Mouse (Mus musculus): Measurements from ENCODE around the gene Usf2. TPM values are rescaled to one million over a fixed set of nuclear protein-coding genes. Genes with fewer than 3 reads are reported as not detected.
"Not testable (repeated sequence)": the region's sequence is repeated elsewhere in the genome, so short reads cannot be mapped to it uniquely, and the experiment has no call there.

Gene Usf2
- polyA plus RNA-seq, 1 experiment from 2014 or later, result 29.7 TPM

DNA sequence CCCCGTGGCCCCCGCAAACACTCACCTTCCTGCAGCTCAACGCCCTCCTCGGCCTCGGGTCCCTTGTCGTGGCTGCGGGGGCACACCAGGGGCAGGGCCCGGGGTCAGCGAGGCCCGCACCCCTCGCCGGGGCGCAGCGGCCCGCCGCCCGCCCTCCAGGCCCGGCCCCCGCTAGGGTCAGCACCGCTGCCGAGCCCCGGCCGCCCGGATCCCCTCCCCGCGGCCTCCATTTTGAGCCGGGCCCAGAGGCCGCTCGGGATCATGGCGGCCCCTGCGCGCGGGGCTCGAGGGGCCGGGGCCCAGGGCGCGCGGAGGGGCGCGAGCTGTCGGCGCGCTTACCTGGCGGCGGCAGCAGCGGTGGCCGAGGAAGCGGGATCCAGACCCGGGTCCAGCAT, 249 bp downstream of the Usf2 start:
- peak overlapping the region; percentile 92 for H3K4me2 ChIP-seq (replicated peaks)

DNA sequence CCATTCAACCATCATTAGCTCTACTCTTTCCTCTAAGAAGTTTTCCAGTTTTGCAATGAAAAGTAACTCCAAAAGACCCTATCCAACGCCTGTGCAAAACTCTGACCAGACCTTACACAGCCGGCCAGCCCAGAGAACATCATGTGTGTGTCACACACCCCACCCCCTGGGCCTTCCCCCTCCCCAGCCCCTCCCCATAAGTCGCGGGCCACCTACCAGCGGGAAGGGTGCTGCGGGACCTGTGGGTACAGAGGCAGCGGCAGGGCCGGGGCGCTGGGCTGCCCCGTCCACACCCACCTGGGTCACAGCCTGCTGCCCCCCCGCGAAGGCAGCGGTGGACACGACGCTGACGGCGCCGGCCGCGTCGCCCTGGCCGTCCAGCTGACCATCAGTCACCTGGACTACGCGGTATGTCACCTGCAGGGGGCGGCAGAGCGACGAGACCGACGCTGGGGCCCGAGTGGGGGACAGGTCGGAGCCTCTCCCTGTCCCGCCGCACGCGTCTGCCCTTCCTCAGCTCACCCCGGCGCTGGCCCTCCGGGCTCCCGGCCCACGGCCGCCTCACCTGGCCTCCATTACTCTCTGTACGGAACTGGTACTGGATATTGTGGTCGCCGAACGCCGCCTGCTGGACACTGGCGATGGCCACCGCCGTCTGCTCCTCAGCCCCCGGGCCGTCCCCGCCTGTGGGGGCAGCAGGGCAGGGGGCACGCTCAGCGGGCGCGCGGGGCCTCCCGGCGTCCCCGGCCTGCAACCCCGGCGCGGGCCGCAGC, 833 bp downstream of the Usf2 start:
- H3K27ac ChIP-seq, result peak overlapping the region; percentile 99
- peak overlapping the region; percentile 100 for H3K4me3 ChIP-seq
- no peaks in the 10 kb centered on the region for H3K9me3 ChIP-seq (replicated peaks)
- H3K27me3 ChIP-seq, result no peaks in the 10 kb centered on the region
- peaks cover 48% of the 10 kb centered on the region for H3K36me3 ChIP-seq
- peak overlapping the region; percentile 92 for H3K4me2 ChIP-seq (replicated peaks)
- H3K4me1 ChIP-seq, result peaks cover 27% of the 10 kb centered on the region
- WGBS, result under 1% methylated on average over 50 of the region's 64 CpGs
- H3K9ac ChIP-seq, result peak overlapping the region; percentile 100
- peak; percentile 64 for ATAC-seq (ENCODE audit: low FRiP score)

More for the DNA sequence above, 249 bp downstream of the Usf2 start:
- Histone ChIP-seq H3K27ac (peak overlapping the region; percentile 99), H3K4me1 (peaks cover 27% of the 10 kb centered on the region), H3K27me3 (no peaks in the 10 kb centered on the region), H3K9me3 (replicated peaks) (no peaks in the 10 kb centered on the region), H3K36me3 (peaks cover 43% of the 10 kb centered on the region), H3K9ac (peak overlapping the region; percentile 100), H3K4me3 (peak overlapping the region; percentile 100)
- peak; percentile 41 for ATAC-seq (ENCODE audit: low FRiP score)
- under 1% methylated on average over 29 of the region's 49 CpGs for WGBS

DNA sequence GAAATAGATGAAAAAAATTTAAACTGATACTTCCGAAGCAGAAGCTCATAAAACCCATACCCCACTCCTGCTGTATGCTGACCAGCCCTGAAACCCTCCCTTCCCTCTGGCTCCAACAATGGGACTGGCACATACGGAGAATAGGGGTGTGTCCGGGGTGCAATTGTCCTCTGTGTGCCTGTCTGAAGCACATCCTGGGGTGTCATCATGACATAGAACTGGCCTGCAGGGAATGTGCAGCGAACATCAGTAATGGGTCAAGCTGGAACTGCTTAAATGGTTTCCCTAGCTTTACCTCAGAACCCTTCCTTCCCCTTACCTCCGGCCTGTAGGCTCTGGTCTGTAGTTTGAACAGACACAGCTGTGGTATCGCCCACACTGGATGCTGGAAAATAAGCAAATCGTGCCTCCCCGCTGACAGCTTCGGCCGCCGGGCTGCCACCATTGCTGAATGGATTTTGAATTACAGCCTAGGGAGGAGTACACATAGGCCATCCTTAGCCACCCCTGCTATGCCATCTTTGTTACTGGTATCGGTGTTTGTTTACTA, 1.6 kb downstream of the Usf2 start:
- H3K27ac ChIP-seq, result no peak overlapping the region
- H3K9me3 ChIP-seq (replicated peaks), result no peaks in the 10 kb centered on the region
- H3K4me1 ChIP-seq, result peaks cover 27% of the 10 kb centered on the region
- peak overlapping the region; percentile 100; the same call in 1 of the 2 replicates for H3K9ac ChIP-seq
- peak overlapping the region; percentile 100 for H3K4me3 ChIP-seq
- peak overlapping the region; percentile 92 for H3K4me2 ChIP-seq (replicated peaks)
- no peak for ATAC-seq (ENCODE audit: low FRiP score)
- H3K36me3 ChIP-seq, result peaks cover 55% of the 10 kb centered on the region
- WGBS, result 90% methylated on average over 12 of the region's 12 CpGs
- no peaks in the 10 kb centered on the region for H3K27me3 ChIP-seq

DNA sequence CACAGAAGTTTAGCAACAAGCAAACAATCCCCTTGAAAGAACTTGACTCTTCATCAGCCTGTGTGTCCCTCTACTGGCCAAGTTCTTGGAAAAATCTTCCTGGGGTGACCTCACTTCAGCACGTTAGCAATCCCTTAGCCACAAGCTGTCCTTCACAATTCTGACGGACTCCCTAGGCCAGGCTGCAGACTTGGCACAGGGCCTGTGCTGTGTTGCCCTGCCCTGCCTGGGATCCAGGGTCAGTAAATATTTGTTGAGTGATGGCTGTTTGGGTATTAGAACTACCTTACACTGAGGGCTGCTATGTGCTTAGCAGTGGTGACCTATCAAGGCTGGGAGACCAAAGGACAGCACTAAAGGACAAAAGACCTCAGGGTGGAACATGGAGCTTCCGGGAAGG, 2.6 kb downstream of the Usf2 start:
- H3K4me2 ChIP-seq (replicated peaks), result no peak overlapping the region
- no peak overlapping the region for H3K9ac ChIP-seq
- no peak overlapping the region for H3K27ac ChIP-seq
- WGBS, result 83% methylated on average over 3 of the region's 3 CpGs
- H3K9me3 ChIP-seq (replicated peaks), result no peaks in the 10 kb centered on the region
- H3K27me3 ChIP-seq, result no peaks in the 10 kb centered on the region
- no peak overlapping the region for H3K4me3 ChIP-seq
- no peak for ATAC-seq (ENCODE audit: low FRiP score)
- peaks cover 27% of the 10 kb centered on the region for H3K4me1 ChIP-seq
- peaks cover 64% of the 10 kb centered on the region for H3K36me3 ChIP-seq

DNA sequence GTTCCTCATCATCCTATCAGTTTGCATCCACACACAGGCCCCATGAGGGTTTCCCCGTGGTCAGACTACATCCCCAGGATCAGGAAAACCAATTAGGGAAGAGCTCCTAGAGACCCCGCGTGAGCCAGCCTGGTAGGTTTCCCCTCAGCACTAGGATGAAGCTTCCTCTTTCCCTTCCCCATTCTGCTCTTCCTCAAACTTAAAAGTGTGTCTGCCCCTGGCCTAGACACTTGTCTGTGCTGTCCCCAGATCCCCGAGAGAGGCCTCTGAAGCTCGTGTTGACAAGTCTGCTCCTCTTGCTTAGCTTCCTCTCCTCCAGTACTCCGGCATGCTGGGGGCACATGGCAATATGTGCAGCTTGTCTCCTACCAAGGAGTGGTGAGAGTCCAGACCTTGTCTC, 3.1 kb downstream of the Usf2 start:
- no peak overlapping the region for H3K4me2 ChIP-seq (replicated peaks)
- H3K27ac ChIP-seq, result no peak overlapping the region
- H3K4me3 ChIP-seq, result no peak overlapping the region
- no peaks in the 10 kb centered on the region for H3K27me3 ChIP-seq
- WGBS, result 88% methylated on average over 6 of the region's 6 CpGs
- H3K4me1 ChIP-seq, result peaks cover 22% of the 10 kb centered on the region
- no peak overlapping the region for H3K9ac ChIP-seq
- H3K36me3 ChIP-seq, result peaks cover 62% of the 10 kb centered on the region
- H3K9me3 ChIP-seq (replicated peaks), result no peaks in the 10 kb centered on the region
- ATAC-seq (ENCODE audit: low FRiP score), result no peak

DNA sequence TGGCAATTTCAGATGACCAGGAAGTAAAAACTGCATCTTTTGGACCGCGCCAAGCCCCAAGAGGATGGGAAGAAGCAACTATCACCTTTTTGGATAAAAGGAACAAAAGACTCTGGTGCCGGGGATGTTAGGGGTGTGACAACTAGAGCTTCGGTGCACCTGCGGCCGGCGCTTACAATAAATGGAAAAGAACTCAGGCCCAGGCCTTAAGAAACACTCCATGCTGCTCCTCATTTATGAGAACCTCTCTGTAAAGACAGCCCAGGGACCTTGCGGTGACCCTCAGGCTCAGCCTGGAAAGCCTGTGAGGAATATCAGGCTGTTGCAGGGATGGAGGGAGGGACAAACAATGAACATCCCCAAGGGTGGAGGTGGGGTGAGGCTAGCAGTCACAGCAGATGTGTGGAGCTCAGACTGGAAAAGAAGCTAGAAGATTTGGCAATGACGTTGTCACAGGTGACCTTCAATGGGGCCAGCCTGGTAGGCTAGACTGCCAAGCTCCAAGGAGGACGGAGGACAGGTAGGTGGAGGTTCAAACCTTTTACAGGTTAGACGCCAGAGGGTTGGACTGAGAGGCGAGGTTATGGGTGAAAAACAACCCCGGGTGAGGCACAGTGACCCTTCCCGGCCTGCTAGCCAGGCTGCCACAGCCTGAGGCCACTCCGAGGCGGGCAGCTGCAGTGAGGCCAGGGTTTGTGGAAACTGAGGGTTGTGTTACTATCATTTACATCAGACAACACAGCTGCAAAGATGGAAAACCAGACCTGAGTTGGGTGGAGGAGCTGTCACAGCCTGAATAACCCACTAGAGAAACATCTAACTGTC, 4.0 kb downstream of the Usf2 start:
- Histone ChIP-seq H3K4me2 (replicated peaks) (no peak overlapping the region), H3K9ac (no peak overlapping the region), H3K4me3 (no peak overlapping the region), H3K9me3 (replicated peaks) (no peaks in the 10 kb centered on the region), H3K27me3 (no peaks in the 10 kb centered on the region), H3K36me3 (peaks cover 62% of the 10 kb centered on the region), H3K4me1 (peaks cover 14% of the 10 kb centered on the region), H3K27ac (no peak overlapping the region)
- ATAC-seq (ENCODE audit: low FRiP score), result no peak
- WGBS, result 92% methylated on average over 16 of the region's 16 CpGs

DNA sequence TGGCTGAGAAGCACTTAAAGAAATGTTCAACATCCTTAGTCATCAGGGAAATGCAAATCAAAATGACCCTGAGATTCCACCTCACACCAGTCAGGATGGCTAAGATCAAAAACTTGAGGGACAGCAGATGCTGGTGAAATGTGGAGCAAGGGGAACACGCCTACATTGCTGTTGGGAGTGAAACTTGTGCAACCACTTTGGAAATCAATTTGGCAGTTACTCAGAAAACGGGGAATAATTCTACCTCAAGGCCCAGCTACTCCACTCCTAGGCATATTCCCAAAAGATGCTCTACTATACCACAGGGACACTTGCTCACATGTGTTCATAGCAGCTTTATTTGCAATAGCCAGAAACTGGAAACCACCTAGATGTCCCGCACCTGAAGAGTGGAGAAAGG, 6.7 kb downstream of the Usf2 start:
- not testable (repeated sequence) for H3K9ac ChIP-seq; H3K4me1 ChIP-seq; H3K27me3 ChIP-seq; H3K27ac ChIP-seq; H3K4me2 ChIP-seq (replicated peaks); ATAC-seq (ENCODE audit: low FRiP score); H3K9me3 ChIP-seq (replicated peaks); H3K4me3 ChIP-seq
- peaks cover 70% of the 10 kb centered on the region for H3K36me3 ChIP-seq
- WGBS, result 91% methylated on average over 3 of the region's 3 CpGs

DNA sequence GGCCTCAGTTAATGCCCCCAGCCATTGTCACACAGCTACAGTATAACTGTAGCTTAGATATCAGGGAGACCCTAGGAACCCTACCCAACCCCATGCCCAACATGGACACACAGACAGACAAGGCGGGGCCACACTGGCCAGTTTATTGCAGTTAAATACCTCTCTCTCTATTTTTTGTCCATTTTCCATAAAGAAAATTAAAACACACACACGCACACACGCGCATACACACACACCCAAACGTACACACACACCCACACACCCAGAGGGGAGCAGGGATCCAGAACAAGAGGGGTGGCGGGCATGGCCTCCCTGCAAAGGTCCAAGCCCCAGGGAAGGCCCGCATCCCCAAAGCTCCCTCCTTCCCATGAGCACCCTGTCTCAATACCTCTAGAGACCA, 10.7 kb downstream of the Usf2 start:
- 97% methylated on average over 7 of the region's 7 CpGs for WGBS
- Histone ChIP-seq H3K27ac (no peak overlapping the region), H3K36me3 (peaks cover 32% of the 10 kb centered on the region), H3K4me3 (no peak overlapping the region), H3K4me2 (replicated peaks) (no peak overlapping the region), H3K9me3 (replicated peaks) (no peaks in the 10 kb centered on the region), H3K4me1 (no peaks in the 10 kb centered on the region), H3K9ac (no peak overlapping the region), H3K27me3 (no peaks in the 10 kb centered on the region)
- ATAC-seq (ENCODE audit: low FRiP score), result no peak

DNA sequence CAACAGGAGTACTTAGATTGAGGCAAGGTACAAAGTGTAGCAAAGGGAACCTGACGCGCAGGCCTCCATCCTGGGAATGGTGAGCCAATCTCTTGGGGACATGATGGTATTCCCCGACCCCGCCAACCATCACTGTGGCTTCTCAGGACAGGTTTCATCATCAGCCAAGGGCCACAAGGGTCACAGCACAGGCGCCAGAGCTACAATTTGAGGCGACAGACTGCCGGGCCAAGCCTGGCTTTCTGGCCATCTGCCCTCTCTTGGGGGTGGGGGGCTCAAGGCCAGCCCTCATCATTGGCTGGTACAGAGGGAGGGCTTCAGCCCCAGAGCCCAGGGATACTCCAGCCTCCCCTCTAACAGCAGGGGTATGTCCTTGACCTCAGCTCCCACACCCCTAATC, 11.1 kb downstream of the Usf2 start:
- H3K9ac ChIP-seq; H3K27ac ChIP-seq; H3K9me3 ChIP-seq (replicated peaks); H3K4me1 ChIP-seq; H3K27me3 ChIP-seq; H3K4me2 ChIP-seq (replicated peaks); H3K4me3 ChIP-seq: not testable (repeated sequence)
- peak; percentile 26; the same call in 1 of the 2 replicates for ATAC-seq (ENCODE audit: low FRiP score)
- peaks cover 28% of the 10 kb centered on the region for H3K36me3 ChIP-seq
- WGBS, result 86% methylated on average over 7 of the region's 7 CpGs

DNA sequence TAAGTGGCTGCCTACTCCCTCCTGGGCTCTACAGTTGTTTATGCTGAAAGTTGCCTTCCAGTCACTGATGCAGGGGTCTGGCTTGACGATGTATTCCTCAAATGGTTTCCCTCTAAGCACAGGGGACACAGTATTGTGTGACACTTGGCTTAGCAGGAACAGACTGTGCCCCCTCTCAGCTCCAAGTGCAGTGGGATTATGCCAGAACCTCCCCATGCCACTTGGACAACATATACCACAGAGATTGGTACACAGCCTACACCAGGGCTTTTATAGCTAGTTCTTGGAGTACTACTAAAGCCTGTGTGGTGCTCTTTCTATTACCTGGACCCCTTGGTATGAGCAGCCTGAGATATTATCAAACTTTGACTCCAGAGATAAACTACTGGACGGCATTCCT, 11.9 kb downstream of the Usf2 start:
- H3K27me3 ChIP-seq; H3K4me2 ChIP-seq (replicated peaks); H3K9ac ChIP-seq; ATAC-seq (ENCODE audit: low FRiP score); H3K4me3 ChIP-seq; H3K27ac ChIP-seq; H3K9me3 ChIP-seq (replicated peaks); H3K4me1 ChIP-seq: not testable (repeated sequence)
- H3K36me3 ChIP-seq, result peaks cover 21% of the 10 kb centered on the region
- 87% methylated on average over 2 of the region's 2 CpGs for WGBS

DNA sequence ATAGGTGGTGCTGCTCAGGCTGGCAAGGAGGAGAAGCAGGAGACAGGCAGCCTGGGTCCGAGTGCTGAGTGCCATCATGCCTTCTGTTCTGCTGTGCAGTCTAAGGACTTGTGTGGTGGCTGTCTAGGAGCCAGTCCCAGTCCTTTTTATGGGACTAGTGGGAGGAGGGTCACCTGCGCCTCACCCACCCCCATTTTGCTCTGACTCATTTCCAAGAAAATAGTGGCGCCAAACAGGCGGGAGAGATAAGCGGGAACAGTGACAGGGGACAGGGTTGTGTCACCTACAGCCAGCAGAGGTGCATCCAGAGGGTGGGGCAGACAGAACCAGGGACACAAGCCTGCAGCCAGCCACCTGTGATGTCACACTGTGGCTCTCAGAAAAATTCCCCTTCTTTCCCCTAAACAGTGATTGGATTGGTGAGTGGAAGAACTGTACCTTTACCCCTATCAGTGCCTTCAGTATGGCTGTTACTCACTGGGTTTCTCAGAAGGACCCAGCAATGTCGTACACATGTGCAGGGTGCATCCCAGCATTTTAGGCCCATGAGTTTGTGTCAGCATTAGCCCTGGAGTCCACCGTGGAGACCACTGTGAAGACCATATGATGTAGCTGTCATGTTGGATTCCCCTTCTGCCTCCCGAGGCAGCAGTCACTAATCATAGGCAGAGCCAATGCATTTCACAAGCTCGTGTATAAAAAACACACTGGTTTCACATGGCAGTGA, 12.5 kb downstream of the Usf2 start, which contains the start of gene Hamp:
TSS of gene Hamp (minus strand) at position 124 of the 727 bp plus-strand sequence.
- 76% methylated on average over 9 of the region's 9 CpGs for WGBS
- ATAC-seq (ENCODE audit: low FRiP score), result no peak
- Histone ChIP-seq H3K4me1 (no peaks in the 10 kb centered on the region), H3K4me2 (replicated peaks) (no peak within 1 kb of the TSS), H3K4me3 (no peak within 1 kb of the TSS), H3K27ac (no peak within 1 kb of the TSS), H3K9ac (no peak within 1 kb of the TSS), H3K9me3 (replicated peaks) (no peaks in the 10 kb centered on the region), H3K36me3 (peaks cover 15% of the 10 kb centered on the region), H3K27me3 (no peaks in the 10 kb centered on the region)

DNA sequence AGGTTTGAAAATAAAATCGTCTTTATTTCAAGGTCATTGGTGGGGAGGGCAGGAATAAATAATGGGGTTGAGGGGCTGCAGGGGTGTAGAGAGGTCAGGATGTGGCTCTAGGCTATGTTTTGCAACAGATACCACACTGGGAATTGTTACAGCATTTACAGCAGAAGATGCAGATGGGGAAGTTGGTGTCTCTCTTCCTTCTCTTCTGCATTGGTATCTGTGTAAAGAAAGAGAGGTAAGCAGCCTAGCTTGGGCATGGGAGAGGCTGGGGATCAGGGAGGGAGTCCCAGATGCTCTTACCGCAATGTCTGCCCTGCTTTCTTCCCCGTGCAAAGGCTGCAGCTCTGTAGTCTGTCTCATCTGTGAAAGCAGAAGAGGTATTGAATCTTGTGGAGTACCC, 14.2 kb downstream of the Usf2 start:
- WGBS, result 63% methylated on average over 3 of the region's 3 CpGs
- H3K4me1 ChIP-seq; H3K4me2 ChIP-seq (replicated peaks); H3K9ac ChIP-seq; ATAC-seq (ENCODE audit: low FRiP score); H3K9me3 ChIP-seq (replicated peaks); H3K27ac ChIP-seq; H3K4me3 ChIP-seq; H3K27me3 ChIP-seq: not testable (repeated sequence)
- H3K36me3 ChIP-seq, result peaks cover 11% of the 10 kb centered on the region
